Mouse (Mus musculus) stomach, embryonic 16.5 days (tissue): ENCODE data around the gene Spag9. TPM values are rescaled to one million over a fixed set of nuclear protein-coding genes. Genes with fewer than 3 reads are reported as not detected.

Source experiments
- ATAC-seq: fragments of 200-750 bp; cut with Nextera tagmentation; 2 replicates; pipeline ENCODE4 v1.8.0; 2017; ENCODE audit warnings: moderate number of reproducible peaks, moderate TSS enrichment; ENCODE audit not compliant: insufficient read depth, low FRiP score
- H3K27ac ChIP-seq: fragments of 300-500 bp; sonication (generic); 2 replicates; pipeline ENCODE4 v1.5.1; 2014; ENCODE audit warnings: low read length
- H3K27me3 ChIP-seq: fragments of 300-500 bp; sonication (generic); 2 replicates; pipeline ENCODE4 v1.6.1; 2014; ENCODE audit warnings: low read length, control low read depth, mixed read lengths; ENCODE audit not compliant: control insufficient read depth, insufficient read depth
- H3K36me3 ChIP-seq: fragments of 300-500 bp; sonication (generic); 2 replicates; pipeline ENCODE4 v1.6.1; 2014; ENCODE audit warnings: low read length; ENCODE audit not compliant: control insufficient read depth, insufficient read depth
- H3K4me1 ChIP-seq: fragments of 300-500 bp; sonication (generic); 2 replicates; pipeline ENCODE4 v1.6.1; 2014; ENCODE audit warnings: low read length, control low read depth, mixed read lengths; ENCODE audit not compliant: control insufficient read depth, insufficient read depth
- H3K4me2 ChIP-seq: fragments of 300-500 bp; sonication (generic); 2 replicates; pipeline ENCODE4 v1.6.1; 2014; ENCODE audit warnings: low read depth, low read length, mixed read lengths
- H3K4me3 ChIP-seq: fragments of 300-500 bp; sonication (generic); replicated peaks from 2 replicates; pipeline ENCODE4 v1.5.1; 2014; ENCODE audit warnings: mild to moderate bottlenecking, low read length
- H3K9ac ChIP-seq: fragments of 300-500 bp; sonication (generic); 2 replicates; pipeline ENCODE4 v1.6.1; 2014; ENCODE audit warnings: low read length
- H3K9me3 ChIP-seq: fragments of 300-500 bp; sonication (generic); replicated peaks from 2 replicates; pipeline ENCODE4 v1.6.1; 2016; ENCODE audit warnings: low read length, control low read depth; ENCODE audit not compliant: control insufficient read depth
- WGBS: fragments of 180-500 bp; shearing (Covaris S2); extraction: QIAGEN DNeasy Blood & Tissue Kit; methylation state at CpG from one replicate; pipeline ENCODE4 v1.1.7; 2014; 5-methylcytosine and 5-hydroxymethylcytosine counted together
- polyA plus RNA-seq: library from polyadenylated mRNA; unstranded; fragments of >200 nt; fragmentation: Nextera tagmentation; extraction: Ambion mirVana; gene quantifications from 2 replicates; pipeline ENCODE4 v1.2.1, GENCODE M21; 2015

Gene Spag9
- polyA plus RNA-seq, 1 experiment from 2014 or later, result 31.0 TPM

- no peak overlapping the region for H3K4me3 ChIP-seq
- no peak overlapping the region for H3K9ac ChIP-seq
- no peaks in the 10 kb centered on the region for H3K9me3 ChIP-seq
- no peaks in the 10 kb centered on the region for H3K36me3 ChIP-seq
- H3K4me1 ChIP-seq, result peaks cover 15% of the 10 kb centered on the region
- 65% methylated on average over 4 of the region's 4 CpGs for WGBS
- no peaks in the 10 kb centered on the region for H3K27me3 ChIP-seq
- no peak overlapping the region for H3K27ac ChIP-seq
- ATAC-seq, result no peak
- no peak overlapping the region for H3K4me2 ChIP-seq
Measured at GRCm38 (mm10) chr11:94130118-94131095, 134.5 kb downstream of the Spag9 start.

GRCm38 (mm10) chr11:94133344-94133955 lies 137.6 kb downstream of the Spag9 start:
- Histone ChIP-seq H3K27ac (peak overlapping the region; percentile 78), H3K4me1 (peaks cover 35% of the 10 kb centered on the region), H3K4me2 (0 out of 2 replicates have a peak overlapping the region, but pooled peaks have one; percentile 3), H3K9ac (peak overlapping the region; percentile 50), H3K27me3 (no peaks in the 10 kb centered on the region), H3K9me3 (no peaks in the 10 kb centered on the region), H3K4me3 (no peak overlapping the region), H3K36me3 (no peaks in the 10 kb centered on the region)
- ATAC-seq, result peak; percentile 56; the same call in 1 of the 2 replicates
- 18% methylated on average over 11 of the region's 11 CpGs for WGBS

GRCm38 (mm10) chr11:94134076-94134838 lies 138.4 kb downstream of the Spag9 start:
- Histone ChIP-seq H3K27me3 (no peaks in the 10 kb centered on the region), H3K4me3 (no peak overlapping the region), H3K36me3 (no peaks in the 10 kb centered on the region), H3K9me3 (no peaks in the 10 kb centered on the region), H3K4me2 (0 out of 2 replicates have a peak overlapping the region, but pooled peaks have one; percentile 3), H3K27ac (peak overlapping the region; percentile 78), H3K9ac (peak overlapping the region; percentile 50), H3K4me1 (peaks cover 39% of the 10 kb centered on the region)
- ATAC-seq, result peak; percentile 65
- 46% methylated on average over 18 of the region's 18 CpGs for WGBS

GRCm38 (mm10) chr11:94135581-94136001 lies 139.7 kb downstream of the Spag9 start:
- Histone ChIP-seq H3K27me3 (no peaks in the 10 kb centered on the region), H3K27ac (peak overlapping the region; percentile 78; the same call in 1 of the 2 replicates), H3K4me2 (no peak overlapping the region), H3K4me3 (no peak overlapping the region), H3K9ac (no peak overlapping the region), H3K4me1 (peaks cover 39% of the 10 kb centered on the region), H3K9me3 (no peaks in the 10 kb centered on the region), H3K36me3 (no peaks in the 10 kb centered on the region)
- WGBS, result 68% methylated on average over 8 of the region's 8 CpGs
- no peak for ATAC-seq

- Histone ChIP-seq H3K4me1 (peaks cover 39% of the 10 kb centered on the region), H3K27ac (peak overlapping the region; percentile 75; the same call in 1 of the 2 replicates), H3K9me3 (no peaks in the 10 kb centered on the region), H3K27me3 (no peaks in the 10 kb centered on the region), H3K36me3 (no peaks in the 10 kb centered on the region), H3K9ac (no peak overlapping the region), H3K4me3 (no peak overlapping the region), H3K4me2 (no peak overlapping the region)
- ATAC-seq, result no peak
- WGBS, result 46% methylated on average over 7 of the region's 7 CpGs
Measured at GRCm38 (mm10) chr11:94136656-94137055, 140.8 kb downstream of the Spag9 start.

- 61% methylated on average over 14 of the region's 14 CpGs for WGBS
- Histone ChIP-seq H3K36me3 (no peaks in the 10 kb centered on the region), H3K4me2 (no peak overlapping the region), H3K4me3 (no peak overlapping the region), H3K27me3 (no peaks in the 10 kb centered on the region), H3K4me1 (peaks cover 39% of the 10 kb centered on the region), H3K9ac (peak overlapping the region; percentile 44; the same call in 1 of the 2 replicates), H3K9me3 (no peaks in the 10 kb centered on the region), H3K27ac (peak overlapping the region; percentile 75)
- ATAC-seq, result peak; percentile 12; the same call in 1 of the 2 replicates
Measured at GRCm38 (mm10) chr11:94137326-94138061, 141.6 kb downstream of the Spag9 start.

- 33% methylated on average over 24 of the region's 24 CpGs for WGBS
- Histone ChIP-seq H3K36me3 (no peaks in the 10 kb centered on the region), H3K27me3 (no peaks in the 10 kb centered on the region), H3K27ac (peak overlapping the region; percentile 75; the same call in 1 of the 2 replicates), H3K9me3 (no peaks in the 10 kb centered on the region), H3K9ac (no peak overlapping the region), H3K4me3 (no peak overlapping the region), H3K4me1 (peaks cover 36% of the 10 kb centered on the region), H3K4me2 (no peak overlapping the region)
- ATAC-seq, result no peak
Measured at GRCm38 (mm10) chr11:94138411-94139231, 142.7 kb downstream of the Spag9 start.

- peaks cover 30% of the 10 kb centered on the region for H3K4me1 ChIP-seq
- no peak for ATAC-seq
- H3K9me3 ChIP-seq, result no peaks in the 10 kb centered on the region
- WGBS, result 83% methylated on average over 5 of the region's 5 CpGs
- no peaks in the 10 kb centered on the region for H3K36me3 ChIP-seq
- H3K27me3 ChIP-seq, result no peaks in the 10 kb centered on the region
- H3K4me3 ChIP-seq, result no peak overlapping the region
- no peak overlapping the region for H3K4me2 ChIP-seq
- H3K9ac ChIP-seq, result no peak overlapping the region
- no peak overlapping the region for H3K27ac ChIP-seq
Measured at GRCm38 (mm10) chr11:94139232-94139620, 143.3 kb downstream of the Spag9 start.
